Mouse (Mus musculus): ENCODE measurements around the gene Usp6nl.

DNA sequence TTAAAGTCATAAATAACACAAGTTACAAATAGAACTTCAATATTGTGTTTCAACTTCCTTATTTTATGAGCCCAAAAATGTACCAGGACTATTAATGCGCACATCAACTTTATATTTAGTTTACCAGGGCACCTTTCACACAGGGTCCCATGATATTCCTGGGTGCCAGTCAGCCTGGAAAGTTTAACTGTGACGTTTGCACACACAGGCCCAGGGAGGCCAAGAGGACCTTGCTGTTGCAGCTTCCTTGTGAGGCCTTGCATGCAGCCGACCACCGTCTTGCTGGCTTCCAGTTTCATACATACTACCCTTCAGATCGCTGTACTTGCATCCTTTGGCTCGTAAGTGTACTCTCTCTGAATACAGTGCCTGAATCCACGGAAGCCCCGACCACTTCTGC, 8.3 kb downstream of the Usp6nl start:
- TF ChIP-seq CTCF (IDR thresholded peaks at IDR 0.05; ENCODE audit: control insufficient read depth, insufficient read depth, insufficient replicate concordance, low read depth, low read length), result no peak
- TF ChIP-seq POLR2A (IDR thresholded peaks at IDR 0.05; ENCODE audit: control insufficient read depth, low read depth, low read length), result no peak

All from testis, adult 2 months (tissue).